Mouse (Mus musculus) MEL-GATA-1-ER (cell line): ENCODE measurements around the gene Nlrc3.

Experiments used
- DNase-seq: peaks from one replicate; pipeline ENCODE4 v3.0.0-alpha.2; 2012; ENCODE audit warnings: low read depth; ENCODE audit errors: extremely low read depth

The Nlrc3 gene

GRCm38 (mm10) chr16:3929151-3929550 is 47.3 kb downstream of the Nlrc3 start:
- no peak for DNase-seq

GRCm38 (mm10) chr16:3928582-3928981 is 47.9 kb downstream of the Nlrc3 start:
- DNase-seq: no peak

DNA sequence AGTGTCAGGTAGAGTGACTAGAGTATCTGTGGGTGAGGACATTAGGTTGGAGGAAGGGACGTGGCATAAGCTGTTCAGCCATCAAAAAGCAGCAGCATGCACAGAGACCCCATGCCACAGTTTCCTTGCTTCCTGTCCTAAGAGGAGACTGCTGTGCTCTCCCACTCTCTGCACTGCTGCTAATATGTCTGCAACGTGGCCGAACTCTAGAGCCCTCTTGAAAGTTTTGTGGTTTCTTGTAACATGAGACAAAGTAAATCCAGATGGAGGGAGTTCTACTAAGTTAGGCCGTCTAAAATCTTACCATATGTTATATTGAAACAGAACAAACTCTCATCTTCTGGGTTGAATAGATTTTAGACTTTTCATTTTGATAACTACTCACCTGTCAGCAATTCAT is 52.5 kb downstream of the Nlrc3 start:
- no peak for DNase-seq

DNA sequence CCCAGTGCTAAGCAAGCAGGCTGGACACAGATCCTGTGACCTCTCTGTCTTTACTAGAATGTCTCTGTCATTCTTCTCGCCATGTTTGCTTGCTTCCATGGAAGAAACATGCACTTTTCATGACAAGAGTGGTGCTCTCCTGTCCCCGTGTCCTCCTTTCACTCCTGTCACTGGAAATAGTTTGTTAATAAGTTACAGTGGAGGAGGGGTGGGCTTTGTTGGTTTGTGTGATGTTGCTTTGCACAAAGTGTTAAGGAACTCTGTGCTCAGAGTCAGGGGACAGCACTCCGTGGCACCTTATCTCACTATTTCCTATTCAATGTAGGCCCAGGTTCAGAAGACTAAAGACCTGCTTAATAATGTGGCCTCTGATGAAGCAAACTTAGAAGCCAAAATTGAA is 52.9 kb downstream of the Nlrc3 start:
- no peak for DNase-seq

DNA sequence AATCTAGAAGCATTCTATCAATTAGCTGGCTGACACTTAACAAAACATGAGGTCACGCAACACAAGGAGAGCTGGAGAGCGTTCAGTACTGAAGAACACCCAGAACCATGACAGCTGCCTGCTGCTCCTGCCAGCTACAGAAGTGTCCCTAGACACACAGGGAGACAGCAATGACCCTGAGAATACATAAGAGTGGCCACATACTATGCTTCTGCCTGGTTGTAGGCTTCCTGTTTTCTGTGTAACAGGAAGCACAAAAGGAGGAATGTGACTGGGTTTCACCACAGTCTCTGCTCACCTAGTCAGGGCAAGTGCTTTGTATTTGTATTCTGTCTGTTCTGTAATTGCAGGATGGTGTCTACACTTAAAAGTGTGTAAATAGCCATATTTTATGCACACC is 55.7 kb downstream of the Nlrc3 start:
- DNase-seq: no peak

- peak; percentile 33 for DNase-seq
Observed at GRCm38 (mm10) chr16:3909118-3909517, 67.3 kb downstream of the Nlrc3 start.

GRCm38 (mm10) chr16:3908537-3909111 is 67.8 kb downstream of the Nlrc3 start, which contains the start of the genes 1700037C18Rik and Cluap1:
Gene 1700037C18Rik, minus strand, starts transcription at chr16:3908689.
Gene Cluap1, plus strand, starts transcription at chr16:3908801.
- peak; percentile 89 for DNase-seq

DNA sequence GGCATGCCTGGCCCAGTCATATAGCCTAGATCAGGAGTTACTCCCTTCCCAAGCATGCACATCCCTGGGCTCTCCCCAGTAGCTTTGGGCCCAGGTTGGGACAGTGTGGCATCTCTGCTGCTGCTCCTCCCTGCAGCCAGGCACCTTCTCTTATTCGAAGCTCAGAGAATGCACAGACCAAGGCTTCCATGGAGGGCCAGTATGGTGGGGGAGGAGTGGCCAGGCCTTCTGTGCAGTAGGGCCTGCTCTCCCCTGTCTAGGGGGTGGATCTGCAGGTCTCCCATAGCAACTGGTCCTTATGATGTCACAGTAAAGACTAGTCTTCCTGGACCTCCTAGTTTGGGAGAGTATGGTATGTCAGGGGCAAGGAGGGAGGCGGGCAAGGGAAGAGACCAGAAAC is 69.0 kb downstream of the Nlrc3 start:
- no peak for DNase-seq

DNA sequence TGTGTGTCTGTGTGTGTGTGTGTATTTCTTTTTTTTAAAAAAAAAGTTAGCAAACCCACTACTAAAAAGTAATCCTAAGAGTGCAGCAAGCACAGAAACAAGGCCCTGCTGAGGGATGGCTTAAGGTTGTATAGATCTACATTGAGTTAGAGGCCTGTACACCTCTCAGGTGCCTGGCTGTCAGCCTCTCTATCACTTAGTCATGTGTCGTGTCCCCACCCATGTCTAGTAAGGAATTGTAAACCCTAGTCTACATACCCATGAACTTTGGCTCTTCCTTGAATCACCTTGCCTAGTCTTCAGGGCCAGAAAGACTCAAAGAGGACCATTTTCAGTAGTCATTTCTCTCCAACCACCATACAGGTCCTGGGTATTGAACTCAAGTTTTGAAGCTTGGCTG is 79.9 kb downstream of the Nlrc3 start:
- DNase-seq: no peak

DNA sequence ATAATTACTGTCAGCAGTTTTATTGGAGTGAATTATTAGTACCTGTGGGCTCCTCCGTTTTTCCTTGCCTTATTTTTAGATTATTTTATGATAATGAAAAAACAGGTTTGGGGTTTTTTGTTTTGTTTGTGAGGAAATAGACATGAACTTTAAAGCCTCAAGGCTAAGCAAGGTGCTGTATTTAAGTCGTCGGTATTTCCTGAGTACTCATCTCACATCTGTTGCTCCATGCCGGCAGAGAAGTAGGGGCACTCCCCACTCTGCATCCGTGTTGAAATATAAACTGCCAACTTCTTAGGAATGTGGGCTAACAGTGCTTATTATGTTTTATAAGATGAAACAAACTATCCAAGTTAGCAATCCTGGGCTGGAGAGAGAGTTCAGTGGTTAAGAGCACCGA is 80.4 kb downstream of the Nlrc3 start:
- no peak for DNase-seq

DNA sequence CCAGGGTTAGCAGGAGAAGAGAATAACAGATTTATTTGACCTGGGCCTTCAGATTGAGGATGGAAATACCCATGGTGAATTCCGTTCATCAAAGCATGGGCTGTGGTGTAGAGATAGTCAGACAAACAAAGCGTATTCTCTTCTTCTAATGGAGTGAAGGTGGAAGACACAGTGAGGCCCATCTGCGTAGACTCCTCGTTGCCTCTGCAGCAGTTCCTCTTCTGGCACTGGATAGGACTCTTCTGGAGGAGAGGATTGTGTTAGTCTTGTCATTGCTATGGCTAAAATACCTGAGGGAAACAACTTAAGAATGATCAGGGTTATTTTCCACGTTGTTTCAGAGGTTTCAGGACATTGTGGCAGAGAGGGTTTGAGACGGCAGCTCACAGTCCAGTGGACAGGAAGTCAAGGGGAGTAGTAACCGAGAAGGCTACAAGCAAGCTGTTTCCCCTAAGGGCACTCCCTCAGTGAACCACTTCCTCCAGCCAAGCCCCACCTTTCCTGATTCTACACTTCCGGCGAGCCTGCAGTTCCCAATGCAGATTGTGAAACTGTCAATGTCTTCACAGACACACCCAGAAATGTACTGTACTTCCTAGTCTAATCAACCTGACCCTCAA is 81.1 kb downstream of the Nlrc3 start:
- DNase-seq: peak; percentile 45
